Mouse (Mus musculus) right cerebral cortex, postnatal 10 days (tissue): ENCODE measurements at regions not wholly inside any gene's neighbourhood (a gene's known extent, or its start where the extent isn't known, plus 50 kb on each side); places are given as distances from the start of the nearest gene placed in this dataset.

Experiments used
- DNase-seq, 2 experiments: peaks; one replicate each; pipeline ENCODE4 v3.0.0; 2021; ENCODE audit warnings: low spot score in 2 of 2

DNA sequence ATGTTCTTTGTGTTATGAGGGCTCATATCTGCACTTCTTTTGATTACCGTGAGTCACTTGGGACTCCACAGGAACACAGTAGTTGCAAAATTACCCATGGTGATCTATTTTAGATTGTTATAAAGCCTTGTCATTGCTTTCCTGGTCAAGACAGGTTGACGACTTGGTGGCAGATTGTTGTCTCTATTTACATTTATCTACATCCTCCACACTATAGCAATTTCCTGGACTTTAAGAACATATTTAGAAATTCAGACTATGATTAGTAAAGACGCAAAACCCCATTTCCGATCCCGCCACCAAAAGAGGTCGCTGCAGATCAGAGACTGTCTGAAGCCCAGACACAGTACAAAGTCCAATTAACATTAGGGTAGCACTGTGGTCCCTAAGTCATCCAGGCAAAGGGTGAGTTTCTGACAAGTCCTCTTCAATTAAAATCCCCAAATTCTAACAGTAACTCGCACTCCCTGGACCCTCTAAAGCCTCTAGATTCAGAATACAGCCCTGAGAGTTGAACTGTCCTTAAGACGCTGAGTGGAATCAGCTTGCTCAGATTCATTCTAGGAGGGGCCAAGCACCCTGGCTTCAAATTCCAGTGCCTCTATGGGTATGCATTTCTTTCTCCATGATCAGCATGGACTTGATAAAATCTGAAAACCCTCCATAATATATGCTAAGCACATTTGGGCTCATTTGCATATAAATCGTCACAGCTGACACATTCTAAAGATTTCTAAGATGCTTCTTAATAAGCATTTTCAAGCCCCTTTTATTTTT is 461.9 kb upstream of the BC052040 start:
- DNase-seq: no peak

DNA sequence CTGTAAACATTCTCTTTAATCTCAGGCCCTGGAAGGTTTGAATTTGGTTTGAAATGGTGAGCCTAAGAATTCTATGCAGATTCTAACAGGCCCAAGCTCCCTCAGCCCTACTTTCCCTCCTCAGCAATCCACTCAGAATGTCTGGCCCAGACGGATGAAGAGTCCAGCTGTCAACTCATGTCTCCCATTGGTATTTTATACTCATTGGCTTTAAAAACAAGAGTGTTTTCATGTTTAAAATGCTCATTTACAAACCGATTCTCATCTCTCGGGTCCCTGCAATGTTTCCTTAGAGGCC is 461.4 kb upstream of the BC052040 start:
- no peak for DNase-seq

DNA sequence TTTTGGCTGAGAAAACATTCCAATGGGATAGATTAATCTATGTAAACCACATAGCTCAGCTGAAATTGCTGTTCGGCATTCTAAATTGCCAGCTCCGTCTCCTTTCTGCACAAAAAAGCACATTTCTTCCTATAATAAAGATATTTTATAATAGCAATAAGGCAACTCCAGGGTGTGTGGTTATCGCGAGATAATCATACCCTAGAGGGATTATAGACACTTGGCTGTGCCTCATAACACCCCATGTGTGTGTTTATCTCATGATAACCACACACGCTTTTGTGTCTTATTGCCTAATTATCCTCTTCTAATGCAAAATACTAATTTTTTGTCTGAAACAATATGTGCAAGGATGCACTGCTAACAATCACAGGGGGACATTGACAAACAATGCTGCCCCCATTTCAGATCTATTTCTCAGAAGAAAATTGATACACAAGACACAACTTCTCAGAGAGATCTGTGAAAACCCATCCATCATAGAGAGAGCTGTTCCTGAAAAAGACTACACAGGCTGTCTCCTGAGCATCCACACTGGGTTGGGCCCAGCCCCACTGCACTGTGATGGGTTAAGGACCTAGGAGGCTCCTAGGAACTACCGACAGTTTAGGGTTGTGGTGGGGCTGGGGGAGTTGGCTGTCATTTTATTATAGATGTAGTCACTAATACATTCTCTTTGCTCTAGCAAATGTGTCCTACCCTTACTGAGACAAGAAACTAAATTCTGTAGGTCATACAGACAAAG is 454.7 kb upstream of the BC052040 start:
- no peak for DNase-seq

DNA sequence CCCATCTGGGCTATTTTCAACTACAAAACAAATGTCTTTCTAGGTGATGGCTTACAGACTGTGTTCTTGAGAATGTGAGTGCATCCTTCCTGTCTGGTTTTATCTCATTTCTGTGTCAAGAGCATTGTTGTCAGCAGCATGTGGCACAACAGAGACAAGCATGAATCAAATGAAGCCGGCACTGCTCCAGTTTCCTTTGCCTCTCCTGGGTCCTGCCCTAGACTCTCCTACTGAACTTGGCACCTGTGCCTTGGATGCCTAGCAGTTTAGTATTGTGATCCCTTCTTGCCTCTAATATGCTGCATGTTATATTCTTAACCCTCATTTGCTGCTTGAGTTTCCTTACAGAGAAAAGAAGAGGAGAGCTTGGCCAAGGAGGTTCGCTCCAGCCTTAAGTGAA is 449.8 kb upstream of the BC052040 start:
- no peak for DNase-seq

DNA sequence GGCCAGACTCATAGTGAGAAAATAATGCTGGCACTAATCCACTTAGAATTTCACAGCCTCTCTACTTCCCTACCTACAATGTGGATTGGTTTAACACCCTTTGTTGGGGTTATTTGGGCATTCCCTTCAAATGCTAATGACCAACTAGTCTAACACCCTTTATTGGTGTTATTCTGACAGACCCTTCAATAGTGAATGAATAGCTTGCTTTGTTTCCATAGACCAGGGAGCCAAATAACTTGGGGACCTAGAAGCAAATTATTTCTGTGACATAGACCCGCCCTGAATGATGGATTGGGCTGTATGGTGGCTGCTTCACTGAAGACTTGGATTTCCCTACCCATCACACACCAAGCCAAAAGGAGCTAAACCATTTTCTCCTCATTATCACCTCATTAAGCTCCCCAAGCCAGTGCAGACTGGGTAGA is 449.3 kb upstream of the BC052040 start:
- no peak for DNase-seq

DNA sequence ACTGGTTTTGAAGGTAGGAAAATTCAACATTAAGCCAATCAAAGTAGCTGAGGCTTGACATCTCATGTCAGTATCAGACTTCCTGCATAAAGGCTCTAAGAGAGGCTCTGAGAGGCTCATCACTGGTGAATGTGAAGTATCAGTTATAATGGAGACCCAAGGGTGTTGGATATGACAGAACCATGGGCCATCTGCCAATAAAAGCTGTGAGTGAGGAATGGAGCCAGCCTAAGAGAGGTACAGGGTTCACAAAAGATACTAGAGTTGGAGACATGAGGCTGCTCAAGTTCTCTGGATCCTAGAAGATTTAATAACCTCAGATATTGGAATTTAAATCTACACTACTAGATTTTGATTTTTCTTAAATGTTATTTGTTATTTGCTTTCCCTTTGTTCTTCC is 440.1 kb upstream of the BC052040 start:
- no peak for DNase-seq

DNA sequence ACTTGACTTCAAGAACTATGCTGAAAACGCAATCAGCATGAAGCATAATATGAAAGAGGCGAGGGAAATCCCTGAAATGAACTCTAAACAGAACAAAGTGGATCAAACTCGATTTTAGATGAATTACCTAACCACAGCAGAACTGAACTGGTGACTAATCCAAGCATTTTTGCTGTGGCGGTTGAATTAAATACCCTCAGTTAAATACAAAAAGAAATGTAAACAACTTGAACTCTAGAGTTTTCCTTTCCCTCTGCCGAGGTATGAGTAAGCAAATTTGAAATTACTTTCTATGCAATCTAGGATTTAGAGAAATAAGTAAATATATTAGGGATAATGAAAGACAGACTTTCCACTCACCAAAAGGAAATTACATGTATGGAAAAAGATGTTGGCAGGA is 409.4 kb upstream of the BC052040 start:
- no peak for DNase-seq

GRCm38 (mm10) chr2:115177076-115177475 is 404.4 kb upstream of the BC052040 start:
- no peak for DNase-seq

DNA sequence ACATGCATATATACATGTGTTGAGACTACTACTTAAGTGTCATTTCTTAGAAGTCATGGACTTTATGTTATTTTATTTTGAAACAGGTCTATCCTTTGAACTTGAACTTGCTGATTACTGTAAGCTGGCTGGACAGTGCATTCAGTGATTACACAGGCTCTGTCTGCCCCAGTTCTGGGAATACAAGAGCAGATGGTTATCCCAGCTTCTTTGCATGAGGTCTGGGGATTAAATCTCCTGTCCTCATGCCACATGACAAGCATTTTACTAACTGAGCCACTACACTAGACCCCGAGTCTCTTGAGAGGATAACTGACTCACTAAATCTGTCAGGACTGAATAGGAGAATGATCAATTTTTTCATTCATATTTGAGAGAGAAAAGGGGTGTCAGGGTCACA is 403.6 kb upstream of the BC052040 start:
- DNase-seq: no peak

GRCm38 (mm10) chr2:115211191-115211590 is 370.3 kb upstream of the BC052040 start:
- DNase-seq: no peak

DNA sequence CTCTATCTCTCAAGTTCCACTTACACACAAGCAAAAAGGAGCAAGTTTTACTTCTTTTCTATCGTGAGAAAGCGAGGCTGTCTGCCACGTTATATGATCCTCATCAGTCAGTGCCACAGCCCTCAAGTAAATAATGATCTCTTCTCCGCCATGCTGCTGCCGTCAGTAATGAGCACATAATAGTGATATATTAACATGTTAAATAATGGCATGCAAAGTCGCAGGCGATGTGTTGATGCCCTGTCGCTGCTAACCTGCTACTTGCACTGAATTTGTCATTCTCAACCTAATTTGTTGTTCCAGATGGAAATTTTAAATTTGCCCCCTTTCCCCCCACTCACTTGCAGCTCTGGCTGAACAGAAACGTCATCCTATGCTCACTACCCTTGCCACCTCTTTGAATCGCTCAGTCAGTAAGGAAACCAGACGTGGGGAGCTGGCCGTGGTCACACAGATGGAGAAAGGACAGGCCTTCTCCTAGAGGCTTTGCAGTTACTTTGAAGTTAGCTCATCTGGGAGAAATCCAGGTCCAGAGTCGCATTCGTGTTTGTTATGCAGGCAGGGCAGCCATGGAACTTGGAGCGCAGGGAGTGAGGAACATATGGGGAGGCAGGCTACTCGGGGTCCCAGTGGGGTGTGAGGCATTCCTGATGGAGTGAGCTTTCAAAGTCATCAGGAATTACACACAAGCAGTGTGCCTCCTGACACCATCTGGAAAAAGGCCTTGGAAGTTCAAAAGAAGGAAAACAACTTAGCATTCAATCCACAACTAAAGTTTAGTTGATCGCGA is 368.1 kb upstream of the BC052040 start:
- DNase-seq: peak; percentile 19 to 30

- DNase-seq: no peak
Measured at GRCm38 (mm10) chr2:115214292-115214691, 367.2 kb upstream of the BC052040 start.

- no peak for DNase-seq
Measured at GRCm38 (mm10) chr2:115230041-115230440, 351.5 kb upstream of the BC052040 start.

DNA sequence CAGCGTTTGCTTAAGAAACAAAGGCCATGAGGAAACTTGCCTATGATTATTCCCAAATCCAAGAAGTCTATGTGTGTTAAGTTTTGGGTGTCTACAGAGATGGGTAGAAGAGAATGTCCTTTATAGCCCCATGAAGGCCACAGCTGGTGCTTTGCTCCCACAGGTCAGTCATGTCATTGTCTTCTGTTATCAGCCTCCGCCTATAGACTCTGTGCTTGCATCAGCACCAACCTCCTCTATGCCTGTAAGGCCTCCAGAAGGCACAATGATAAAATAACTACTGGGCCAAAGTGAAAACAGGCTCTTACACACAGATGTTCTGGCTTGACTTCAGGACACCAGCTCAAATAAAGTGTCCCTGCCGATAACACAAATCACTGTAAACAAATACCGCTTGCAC is 333.8 kb upstream of the BC052040 start:
- no peak for DNase-seq

DNA sequence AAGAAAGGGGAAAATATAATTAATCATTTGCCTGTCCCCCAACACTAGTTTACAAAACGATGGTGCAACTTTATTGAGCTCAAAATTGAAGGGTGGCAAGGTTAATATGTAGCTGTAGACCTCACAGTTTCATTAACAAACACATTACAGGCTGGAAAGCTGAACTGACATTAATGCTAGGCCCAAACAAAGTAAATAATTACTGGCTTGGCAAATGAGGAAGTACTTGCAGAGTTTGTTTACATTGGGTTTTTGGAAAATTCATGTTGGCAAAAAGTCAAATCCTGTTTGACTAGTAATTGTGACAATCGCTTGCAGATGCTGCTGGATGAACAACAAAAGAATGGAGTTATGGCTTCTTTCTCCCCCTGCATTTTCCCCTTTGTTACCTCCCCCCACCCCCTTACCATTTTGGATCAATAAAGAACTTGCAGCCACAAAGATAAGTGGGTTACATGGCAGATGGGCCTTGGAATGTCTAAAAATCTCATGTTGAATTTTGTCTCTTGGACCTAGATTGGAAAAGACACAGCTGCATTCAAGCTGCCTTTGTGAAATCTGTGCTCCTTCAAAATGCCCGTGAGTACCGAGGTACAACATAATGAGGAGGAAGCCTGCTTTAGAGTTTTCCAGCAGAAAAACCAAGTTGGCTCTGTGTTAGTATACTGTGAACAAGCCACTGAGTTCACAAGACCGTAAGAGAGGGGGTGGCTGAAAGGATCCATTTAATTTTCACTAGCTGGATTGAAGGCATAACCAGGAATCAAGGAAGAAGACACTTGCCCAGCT is 331.3 kb upstream of the BC052040 start:
- peak in 1 of 2 experiments; percentile 24 for DNase-seq

- DNase-seq: no peak
Measured at GRCm38 (mm10) chr2:115257391-115257790, 324.1 kb upstream of the BC052040 start.

- DNase-seq: no peak
Measured at GRCm38 (mm10) chr2:115268247-115268646, 313.3 kb upstream of the BC052040 start.

- DNase-seq: no peak
Measured at GRCm38 (mm10) chr2:115277421-115277820, 304.1 kb upstream of the BC052040 start.

DNA sequence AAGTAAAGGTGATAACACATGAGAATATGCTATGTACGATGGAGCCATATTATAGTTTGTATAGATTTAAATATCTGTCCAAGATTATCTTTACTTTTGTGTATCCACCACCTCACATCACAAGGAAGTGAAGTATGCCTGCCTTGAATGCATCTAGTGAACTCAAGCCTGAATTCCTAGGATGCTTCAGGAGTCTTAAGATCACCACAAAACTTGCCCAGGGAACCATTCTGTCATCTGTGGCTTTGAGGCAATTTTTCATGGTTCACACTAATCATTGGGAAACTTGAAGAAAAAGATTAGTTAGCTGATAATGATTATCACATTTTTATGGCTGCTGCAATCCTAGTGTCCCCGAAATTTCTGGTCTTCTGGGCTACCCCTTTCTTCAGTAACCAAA is 288.5 kb upstream of the BC052040 start:
- no peak for DNase-seq

GRCm38 (mm10) chr2:115297463-115297862 is 284.1 kb upstream of the BC052040 start:
- no peak for DNase-seq

GRCm38 (mm10) chr2:115307248-115307647 is 274.3 kb upstream of the BC052040 start:
- DNase-seq: no peak
